Mouse (Mus musculus) layer of hippocampus, adult 2 months (tissue): Measurements from ENCODE around the gene Ppp1r3f. TPM values are rescaled to one million over a fixed set of nuclear protein-coding genes. Genes with fewer than 3 reads are reported as not detected.

Source experiments
- DNase-seq, 2 experiments: peaks; one replicate each; pipeline ENCODE4 v3.0.0; 2022; ENCODE audit warnings: low spot score in 2 of 2
- H3K27ac ChIP-seq: fragments of 200-600 bp; 2 replicates; pipeline ENCODE4 v1.8.1; 2022
- H3K4me3 ChIP-seq: fragments of 200-600 bp; 2 replicates; pipeline ENCODE4 v1.8.1; 2022; ENCODE audit warnings: mild to moderate bottlenecking
- CTCF ChIP-seq: fragments of 200-600 bp; conservative IDR thresholded peaks from 2 replicates; pipeline ENCODE4 v1.8.1; 2022; ENCODE audit warnings: antibody characterized with exemption, mild to moderate bottlenecking, moderate library complexity
- long read RNA-seq, 2 experiments: library from polyadenylated mRNA; stranded (forward); transcript quantifications; one replicate each; pipeline ENCODE4 v2.0.0; 2021; ENCODE audit warnings: borderline mapping rate in 2 of 2
- total RNA-seq, 2 experiments: library from RNA; stranded (reverse); gene quantifications; 2 replicates each; pipeline ENCODE4 v1.2.3; 2021

Ppp1r3f gene
- total RNA-seq, result 10 to 100 TPM; 16.4 to 16.7 TPM
- long read RNA-seq, experiment 1, transcript Ppp1r3f-201 (4 exons, 3,066 nt), result major isoform, 11 of 13 reads
- long read RNA-seq, experiment 1, partial matches to known transcripts, result 0 of 13 reads
- long read RNA-seq, experiment 1, other reads (novel, unspliced or antisense), result 2 of 13 reads
- long read RNA-seq, experiment 2, full-length matches to known transcripts, result 34 of 34 reads
- long read RNA-seq, experiment 2, partial matches to known transcripts, result 0 of 34 reads
- long read RNA-seq, experiment 2, other reads (novel, unspliced or antisense), result 0 of 34 reads

DNA sequence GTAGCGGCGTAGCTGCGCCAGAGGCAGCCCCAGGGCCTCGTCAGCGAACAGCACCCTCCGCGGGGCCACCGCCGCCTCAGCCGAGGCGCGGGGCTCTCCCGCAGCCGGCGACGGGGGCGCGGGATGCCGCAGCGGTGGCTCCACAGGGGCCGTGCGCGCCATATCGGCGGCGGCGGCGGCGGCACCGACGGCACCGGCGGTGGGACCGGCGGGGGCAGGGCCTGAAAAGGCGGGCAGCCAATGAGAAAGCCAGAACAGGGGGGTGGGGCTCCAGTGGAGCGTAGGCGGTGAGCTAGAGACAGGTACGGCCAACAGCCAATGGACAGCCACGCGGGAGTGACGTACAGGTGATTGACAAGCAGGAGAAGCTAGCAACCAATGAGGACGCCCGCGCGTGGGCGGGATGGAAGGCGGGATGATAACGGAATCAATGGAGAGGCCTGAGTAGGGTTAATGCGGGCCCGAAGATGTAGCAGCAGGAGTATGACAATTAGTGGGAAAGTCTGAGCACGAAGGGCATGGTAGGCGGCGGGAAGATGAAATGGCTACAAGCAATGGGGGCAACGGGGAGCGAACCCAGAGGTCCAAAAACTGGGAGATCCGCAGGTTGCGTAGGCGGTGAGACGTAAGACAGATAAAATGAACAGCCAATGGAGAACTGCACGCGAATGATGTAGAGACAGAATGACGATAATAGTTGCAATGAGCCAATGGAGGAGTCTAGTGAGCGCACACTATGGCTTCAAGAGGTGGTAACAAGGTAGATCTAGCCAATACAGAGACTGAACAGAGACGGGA, at the start of gene Ppp1r3f:
TSS of gene Ppp1r3f (minus strand) at position 197 of the 798 bp plus-strand sequence.
- TF ChIP-seq CTCF, result no peak
- peak within 1 kb of the TSS; percentile 63 for H3K4me3 ChIP-seq
- DNase-seq, result peak; percentile 95 to 98
- peak within 1 kb of the TSS; percentile 93 for H3K27ac ChIP-seq

DNA sequence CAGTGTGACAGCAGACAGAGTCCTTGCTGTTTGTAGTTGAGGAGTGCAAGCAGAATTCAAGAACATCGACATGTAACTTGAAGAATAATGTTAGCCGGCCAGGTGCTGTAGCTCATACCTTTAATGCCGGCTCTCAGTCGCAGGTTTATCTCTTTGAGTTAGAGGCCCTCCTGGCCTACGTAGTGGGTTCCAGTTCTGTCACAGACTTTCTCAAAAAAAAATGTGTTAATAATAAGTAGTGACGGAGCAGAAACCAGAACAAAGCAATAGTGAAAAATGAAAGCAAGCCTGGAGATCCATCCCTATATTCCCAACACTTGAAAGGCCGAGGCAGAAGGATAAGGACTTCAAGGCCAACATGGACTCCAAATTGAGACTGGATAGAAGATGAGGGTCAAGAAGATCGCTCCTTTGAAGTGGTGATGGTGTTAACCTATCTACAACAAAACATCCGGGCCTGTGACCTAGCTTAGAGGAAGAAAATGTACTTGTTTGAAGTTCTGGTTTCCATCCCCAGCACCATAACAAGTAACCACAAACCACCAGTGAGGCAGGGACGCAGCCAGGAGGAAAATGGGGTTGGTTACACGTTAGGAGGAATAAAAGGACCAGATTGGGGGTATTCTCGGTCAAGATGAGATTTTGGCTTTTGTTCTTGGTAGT, 43.9 kb upstream of the Ppp1r3f start:
- no peak for DNase-seq
- Histone ChIP-seq H3K4me3 (no peak overlapping the region), H3K27ac (no peak overlapping the region)
- no peak for TF ChIP-seq CTCF

DNA sequence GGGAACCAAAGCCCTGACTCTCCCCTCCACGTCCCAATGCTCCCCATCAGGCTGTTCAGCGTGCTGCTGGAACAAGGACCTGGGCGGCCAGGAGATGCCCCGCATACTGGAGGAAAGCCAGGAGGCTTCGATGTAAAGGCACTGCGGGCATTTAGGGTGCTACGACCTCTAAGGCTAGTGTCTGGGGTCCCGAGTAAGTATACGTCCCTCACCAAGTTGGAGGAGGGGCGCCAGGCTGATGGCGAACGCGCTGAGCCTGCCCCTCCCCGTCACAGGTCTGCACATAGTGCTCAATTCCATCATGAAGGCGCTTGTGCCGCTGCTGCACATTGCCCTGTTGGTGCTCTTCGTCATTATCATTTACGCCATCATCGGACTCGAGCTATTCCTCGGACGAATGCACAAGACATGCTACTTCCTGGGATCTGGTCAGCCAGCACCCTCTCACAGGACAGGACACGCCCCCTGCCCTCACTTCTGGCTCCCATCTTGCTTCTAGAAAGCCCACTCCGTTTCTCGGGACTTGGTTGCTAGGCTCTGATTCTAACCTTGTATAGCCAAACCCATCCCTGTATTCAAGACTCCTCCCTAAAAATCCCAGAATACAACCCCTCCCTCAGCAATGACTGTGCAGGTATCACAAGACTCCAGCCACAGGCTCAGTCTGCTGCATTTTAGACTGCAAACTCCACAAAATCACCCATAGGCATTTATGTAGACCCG, 36.6 kb upstream of the Ppp1r3f start:
- peak overlapping the region; percentile 59 for H3K4me3 ChIP-seq
- TF ChIP-seq CTCF, result no peak
- peak in 1 of 2 experiments; percentile 7 for DNase-seq
- H3K27ac ChIP-seq, result peak overlapping the region; percentile 75

DNA sequence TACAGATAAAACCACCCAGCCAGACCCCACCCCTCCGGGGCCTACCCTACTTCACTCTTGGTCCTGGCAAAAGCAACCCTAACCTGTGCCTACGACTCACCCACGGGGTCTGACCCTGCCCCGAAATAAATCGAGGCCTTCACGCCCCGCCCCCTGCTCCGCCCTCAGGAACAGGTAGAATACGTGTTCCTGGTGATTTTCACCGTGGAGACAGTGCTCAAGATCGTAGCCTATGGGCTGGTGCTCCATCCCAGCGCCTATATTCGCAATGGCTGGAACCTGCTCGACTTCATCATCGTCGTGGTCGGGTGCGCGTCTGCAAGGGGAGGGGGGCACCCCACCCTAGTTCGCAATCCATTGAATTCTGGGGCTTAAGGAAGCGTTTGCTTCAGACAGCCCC, 36.0 kb upstream of the Ppp1r3f start:
- peak overlapping the region; percentile 75 for H3K27ac ChIP-seq
- TF ChIP-seq CTCF, result no peak
- peak overlapping the region; percentile 59 for H3K4me3 ChIP-seq
- peak in 1 of 2 experiments; percentile 6 for DNase-seq

DNA sequence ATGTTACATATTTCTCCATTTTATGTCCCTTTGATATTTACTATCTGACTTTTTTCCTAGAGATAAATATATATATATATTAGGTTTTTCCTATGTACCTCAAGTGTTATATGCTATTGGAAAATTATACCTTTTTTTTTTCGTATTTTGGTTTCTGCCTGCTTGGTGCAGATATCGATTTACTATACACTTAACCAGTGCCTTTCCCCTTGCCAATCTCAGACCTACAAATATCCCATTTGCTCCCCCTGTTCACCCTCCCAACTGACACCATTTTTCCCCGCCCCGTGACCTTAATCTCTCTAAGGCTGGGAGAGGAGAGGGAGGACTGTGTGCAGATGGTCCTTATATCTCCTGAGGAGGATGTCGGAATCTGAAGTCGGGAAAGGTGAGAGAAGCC, 32.7 kb upstream of the Ppp1r3f start, which contains the start of gene Cacna1f:
TSS of gene Cacna1f (plus strand) at position 301 of the 400 bp plus-strand sequence.
- DNase-seq, result no peak
- H3K4me3 ChIP-seq, result no peak within 1 kb of the TSS
- H3K27ac ChIP-seq, result no peak within 1 kb of the TSS
- no peak for TF ChIP-seq CTCF

DNA sequence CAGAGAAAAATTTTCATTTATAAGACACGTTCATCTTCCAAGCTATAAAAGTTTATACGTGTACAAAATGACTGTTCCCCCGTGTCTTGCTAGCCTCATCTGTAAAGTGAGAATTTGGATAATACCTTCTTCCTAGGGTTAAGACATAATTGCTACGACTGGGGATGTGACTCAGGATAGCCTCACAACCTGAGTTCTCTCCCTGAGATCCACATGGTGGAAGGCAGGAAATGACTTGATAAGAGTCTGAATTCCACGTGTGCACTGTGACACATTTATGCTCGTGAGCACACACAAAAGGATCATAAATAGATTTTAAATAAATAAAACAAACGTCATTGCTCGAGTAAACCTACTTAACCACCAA, 31.5 kb upstream of the Ppp1r3f start:
- no peak for TF ChIP-seq CTCF
- DNase-seq, result no peak
- Histone ChIP-seq H3K4me3 (peak overlapping the region; percentile 65; the same call in 1 of the 2 replicates), H3K27ac (peak overlapping the region; percentile 88; the same call in 1 of the 2 replicates)

DNA sequence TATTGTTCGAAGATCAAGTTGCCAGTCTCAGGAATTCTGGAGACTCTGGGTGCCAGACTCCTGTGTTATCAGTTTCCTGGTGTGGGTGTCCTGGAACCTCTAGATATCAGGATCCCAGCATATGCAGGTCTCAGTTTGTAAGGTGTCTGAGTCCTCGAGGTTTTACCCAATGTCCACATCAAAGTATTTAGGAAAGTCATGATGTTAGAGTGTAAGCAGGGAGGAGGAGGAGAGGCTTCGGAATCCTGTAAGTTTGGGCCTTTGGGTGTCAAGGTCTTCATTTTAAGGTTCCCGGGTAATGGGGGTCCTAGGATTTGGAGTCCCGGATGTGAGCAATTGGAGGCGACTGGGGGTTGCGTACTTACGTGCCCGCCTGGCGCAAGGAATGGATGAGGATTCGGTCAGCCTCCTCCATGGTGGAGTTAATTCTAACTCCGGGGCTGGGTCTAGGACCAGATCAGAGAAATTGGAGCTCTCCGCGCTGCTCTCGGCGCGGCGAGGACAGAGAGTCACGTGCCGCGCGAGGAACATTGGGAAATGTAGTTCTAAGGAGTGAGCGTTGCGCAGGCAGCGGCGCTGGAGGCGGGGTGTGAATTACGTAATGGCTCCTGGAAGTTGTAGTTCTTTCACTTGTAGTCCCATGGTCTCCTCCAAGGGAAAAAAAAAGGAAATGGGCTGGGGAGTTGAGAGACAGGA, 30.9 kb upstream of the Ppp1r3f start, which contains the start of gene Ccdc22:
TSS of gene Ccdc22 (minus strand) at position 639 of the 696 bp plus-strand sequence.
- Histone ChIP-seq H3K27ac (peak within 1 kb of the TSS; percentile 88), H3K4me3 (peak within 1 kb of the TSS; percentile 65)
- TF ChIP-seq CTCF, result no peak
- peak; percentile 75 to 84 for DNase-seq

DNA sequence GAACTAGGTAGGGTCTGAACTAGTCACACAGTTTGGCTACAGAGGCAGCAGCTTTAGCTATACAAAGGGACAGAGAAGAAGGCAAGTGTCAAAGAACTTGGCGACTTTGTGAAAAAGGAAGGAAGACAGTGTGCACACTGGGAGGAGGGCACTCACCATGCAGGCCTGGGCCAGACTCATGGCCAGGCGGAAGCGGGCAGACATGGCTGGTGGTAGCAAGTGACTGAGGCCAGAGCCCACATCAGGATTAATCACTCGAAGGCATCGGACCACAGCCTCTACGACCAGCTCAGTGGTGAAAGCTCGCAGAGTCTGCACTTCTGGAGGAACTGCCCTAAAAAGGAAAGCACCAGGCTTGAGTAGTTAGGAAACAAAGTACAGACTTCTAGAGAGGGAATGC, 29.9 kb upstream of the Ppp1r3f start:
- DNase-seq, result no peak

DNA sequence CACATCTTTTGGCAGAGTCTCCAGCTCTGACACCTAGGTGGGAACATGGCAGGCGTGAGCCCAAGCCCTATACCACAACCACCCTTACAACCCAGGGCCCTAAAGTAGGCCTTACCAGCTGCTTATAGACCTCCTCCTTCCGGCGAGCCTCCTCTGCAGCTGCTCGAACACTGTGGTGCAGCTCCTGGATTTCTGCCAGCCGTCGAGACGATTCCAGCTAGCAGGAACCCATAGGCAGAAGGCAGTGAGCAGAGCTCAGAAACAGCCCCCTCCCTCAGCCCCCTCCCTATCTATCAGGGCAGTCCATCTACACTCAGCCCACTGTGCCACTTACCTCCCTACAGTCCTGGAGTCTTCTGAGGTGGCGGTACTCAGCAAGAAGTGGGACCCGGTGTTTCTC, 21.3 kb upstream of the Ppp1r3f start:
- no peak for TF ChIP-seq CTCF
- DNase-seq, result no peak
- H3K4me3 ChIP-seq, result no peak overlapping the region
- H3K27ac ChIP-seq, result no peak overlapping the region

More for the DNA sequence above, 29.9 kb upstream of the Ppp1r3f start:
- no peak for TF ChIP-seq CTCF
- Histone ChIP-seq H3K27ac (no peak overlapping the region), H3K4me3 (peak overlapping the region; percentile 65; the same call in 1 of the 2 replicates)

DNA sequence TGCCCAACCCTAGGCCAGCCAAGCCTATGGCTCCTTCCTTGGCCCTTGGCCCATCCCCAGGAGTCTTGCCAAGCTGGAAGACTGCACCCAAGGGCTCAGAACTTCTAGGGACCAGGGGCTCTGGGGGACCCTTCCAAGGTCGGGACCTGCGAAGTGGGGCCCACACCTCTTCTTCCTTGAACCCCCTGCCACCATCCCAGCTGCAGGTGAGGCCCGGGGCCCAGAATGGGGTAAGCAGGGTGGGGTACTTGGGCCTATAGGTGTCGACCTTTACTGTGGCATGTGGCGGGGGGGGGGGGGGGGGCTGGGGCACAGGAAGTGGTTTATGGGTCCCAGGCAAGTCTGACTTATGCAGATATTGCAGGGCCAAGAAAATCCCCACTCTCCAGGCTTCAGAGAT, 12.3 kb upstream of the Ppp1r3f start:
- DNase-seq, result no peak
- no peak overlapping the region for H3K4me3 ChIP-seq
- H3K27ac ChIP-seq, result no peak overlapping the region
- no peak for TF ChIP-seq CTCF

DNA sequence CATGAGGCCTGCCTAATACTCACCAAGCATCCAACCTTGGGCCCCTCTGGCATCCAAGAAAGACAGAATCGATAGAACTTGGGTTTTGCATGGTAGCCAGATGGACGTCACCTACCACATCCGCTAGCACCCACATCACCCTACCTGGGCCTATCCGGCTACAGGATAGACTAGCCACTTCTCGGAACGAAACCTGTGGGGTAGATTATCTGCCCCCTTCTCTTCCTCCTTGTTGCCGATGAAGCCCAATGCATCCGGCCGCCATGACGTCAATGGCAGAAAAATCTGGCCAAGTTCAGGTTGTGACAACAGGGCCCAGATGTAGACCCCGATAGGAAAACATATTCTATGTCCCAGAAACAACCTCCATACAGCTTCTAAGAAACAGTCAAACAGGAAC, 9.8 kb upstream of the Ppp1r3f start:
- H3K27ac ChIP-seq, result no peak overlapping the region
- no peak for TF ChIP-seq CTCF
- DNase-seq, result no peak

DNA sequence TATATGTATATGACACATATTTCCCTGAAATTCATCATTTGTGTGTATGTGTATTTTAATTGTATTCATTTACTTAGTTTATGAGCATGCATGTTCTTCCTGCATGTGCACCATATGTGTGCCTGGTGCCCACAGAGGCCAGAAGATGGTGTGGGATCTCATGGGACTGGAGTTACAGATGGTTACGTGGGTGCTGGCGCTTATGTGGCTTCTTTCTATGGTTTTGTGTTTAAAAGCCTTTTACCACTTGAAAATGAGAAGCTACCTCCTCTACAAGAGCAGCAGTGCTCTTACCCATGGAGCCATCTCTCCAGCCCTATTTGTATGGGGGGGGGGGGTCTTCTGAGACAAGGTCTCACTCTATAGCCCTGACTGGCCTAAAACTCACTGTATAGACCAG, 7.1 kb upstream of the Ppp1r3f start:
- no peak for TF ChIP-seq CTCF
- Histone ChIP-seq H3K27ac (peak overlapping the region; percentile 53; the same call in 1 of the 2 replicates), H3K4me3 (no peak overlapping the region)
- peak; percentile 7 to 20 for DNase-seq

More for the DNA sequence above, 9.8 kb upstream of the Ppp1r3f start:
- H3K4me3 ChIP-seq, result no peak overlapping the region
